Mouse (Mus musculus): Measurements from ENCODE around the gene 9230112D13Rik.
A peak's percentile ranks its signal among the peaks of the same experiment; 100 is the strongest.

GRCm38 (mm10) chr14:34562393-34562792, 39.8 kb upstream of the 9230112D13Rik start:
- TF ChIP-seq CTCF (IDR thresholded peaks at IDR 0.05; ENCODE audit: low read depth) (peak; percentile 25), EP300 (IDR thresholded peaks at IDR 0.05; ENCODE audit: low read depth) (no peak)

All from heart, postnatal 0 days (tissue).